Mouse (Mus musculus) embryo, embryonic 10 days (tissue): ENCODE measurements at regions not wholly inside any gene's neighbourhood (a gene's known extent, or its start where the extent isn't known, plus 50 kb on each side); places are given as distances from the start of the nearest gene placed in this dataset.

Source experiments
- DNase-seq: peaks from one replicate; pipeline ENCODE4 v3.0.0-alpha.2; 2015; ENCODE audit warnings: low spot score

DNA sequence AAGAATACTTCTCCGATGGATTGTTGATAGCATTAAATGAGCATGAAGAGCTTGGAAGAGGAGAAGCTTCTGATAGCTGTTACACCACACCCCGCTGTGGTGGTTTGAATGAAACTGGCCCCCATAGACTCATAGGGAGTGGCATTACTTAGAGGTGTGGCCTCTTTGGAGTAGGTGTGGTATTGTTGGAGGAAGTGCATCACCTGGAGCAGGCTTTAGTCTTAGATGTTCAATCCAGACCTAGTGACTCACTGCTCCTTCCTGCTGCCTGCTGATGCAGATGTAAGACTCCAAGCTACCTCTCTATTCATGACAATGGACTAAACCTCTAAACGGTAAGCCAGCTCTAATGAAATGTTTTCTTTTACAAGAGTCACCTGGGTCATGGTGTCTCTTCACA is 237.1 kb upstream of the Mpped2 start:
- DNase-seq = no peak

DNA sequence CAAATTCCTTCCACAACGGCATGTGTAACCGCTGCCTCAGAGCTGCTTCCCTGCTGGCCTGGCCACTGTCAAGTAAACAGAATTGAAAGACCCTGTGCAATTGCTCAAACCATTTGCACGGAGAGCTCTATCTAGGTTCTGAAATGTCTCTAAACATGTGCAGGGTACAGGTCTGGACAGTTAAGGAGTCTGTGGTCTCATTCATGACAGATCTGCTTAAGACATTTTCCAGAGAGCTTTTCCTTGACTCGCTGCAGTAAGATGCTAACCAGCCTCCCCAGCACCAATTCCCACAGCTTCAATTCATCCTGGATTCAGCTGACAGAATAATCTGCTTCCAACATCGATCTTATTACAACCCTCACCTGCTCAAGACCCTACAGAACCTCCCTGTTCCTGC is 235.1 kb upstream of the Mpped2 start:
- peak; percentile 33 for DNase-seq

DNA sequence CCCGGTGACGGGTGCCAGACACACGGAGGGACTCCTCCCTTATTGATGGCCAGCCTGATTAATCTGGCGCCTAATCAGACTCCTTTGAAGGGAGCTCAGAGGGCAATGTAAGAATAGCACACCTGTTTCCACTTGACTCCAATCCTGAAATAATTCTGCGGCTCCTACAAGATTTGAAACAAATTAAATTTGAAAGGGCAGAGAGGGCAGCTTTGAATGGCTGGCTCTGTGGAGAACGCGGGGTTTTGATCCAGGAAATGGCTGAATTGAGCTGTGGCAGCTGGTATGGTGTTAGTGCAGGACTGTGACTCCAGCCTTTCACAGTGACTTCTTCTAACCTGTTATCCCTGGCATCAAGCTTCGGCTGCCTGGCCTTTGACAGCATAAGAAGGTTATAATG is 232.0 kb upstream of the Mpped2 start:
- DNase-seq = peak; percentile 41

DNA sequence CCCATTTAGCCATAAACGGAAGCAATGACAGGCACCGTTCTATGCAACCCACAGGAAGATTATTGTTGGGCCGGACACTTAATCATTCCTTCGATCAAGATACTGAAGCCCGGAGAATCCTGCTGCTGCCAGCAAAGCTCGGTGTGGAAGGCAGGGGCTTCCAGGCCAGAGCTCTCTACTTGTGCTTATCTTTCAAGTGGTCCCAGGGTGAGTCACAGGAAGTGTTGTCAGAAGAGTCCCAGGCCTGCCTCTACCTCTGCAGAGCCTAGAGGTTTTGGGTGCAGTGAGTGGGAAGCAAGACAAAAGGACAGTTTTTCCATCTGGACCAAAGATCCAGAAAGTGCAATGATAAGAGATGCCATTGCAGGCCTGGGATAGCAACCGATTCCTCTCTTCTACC is 231.6 kb upstream of the Mpped2 start:
- no peak for DNase-seq

DNA sequence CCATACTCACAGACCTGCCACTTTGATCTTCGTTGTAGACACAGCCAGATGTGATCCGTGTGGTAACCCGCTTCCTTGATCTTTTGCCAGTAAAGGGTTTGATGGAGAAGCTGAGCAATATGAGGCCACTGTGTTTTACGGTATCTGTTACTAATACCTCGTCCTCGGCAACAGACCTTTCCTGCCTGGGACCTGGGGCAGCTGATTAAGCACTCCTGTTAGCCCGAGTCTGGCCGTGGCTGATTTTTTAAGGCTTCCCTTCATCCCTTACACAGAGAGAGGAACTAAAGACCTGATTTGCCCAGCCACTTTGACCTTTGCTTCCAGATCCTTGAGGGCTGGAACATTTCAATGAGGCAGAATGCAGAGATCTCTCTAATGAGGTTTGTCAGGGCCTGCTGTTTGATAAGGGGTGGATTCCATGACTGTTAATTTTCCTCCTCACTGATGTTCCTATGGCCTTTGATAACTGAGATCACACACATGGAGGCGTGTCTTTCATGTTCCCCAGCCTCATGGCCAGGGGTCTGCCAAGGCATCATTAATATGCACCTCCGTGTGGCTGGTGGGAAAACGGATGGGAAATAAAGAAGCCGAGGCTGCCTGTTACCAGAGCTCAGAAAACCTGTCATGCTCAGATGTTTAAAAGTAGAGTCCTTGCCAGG is 231.0 kb upstream of the Mpped2 start:
- DNase-seq = peak; percentile 41

DNA sequence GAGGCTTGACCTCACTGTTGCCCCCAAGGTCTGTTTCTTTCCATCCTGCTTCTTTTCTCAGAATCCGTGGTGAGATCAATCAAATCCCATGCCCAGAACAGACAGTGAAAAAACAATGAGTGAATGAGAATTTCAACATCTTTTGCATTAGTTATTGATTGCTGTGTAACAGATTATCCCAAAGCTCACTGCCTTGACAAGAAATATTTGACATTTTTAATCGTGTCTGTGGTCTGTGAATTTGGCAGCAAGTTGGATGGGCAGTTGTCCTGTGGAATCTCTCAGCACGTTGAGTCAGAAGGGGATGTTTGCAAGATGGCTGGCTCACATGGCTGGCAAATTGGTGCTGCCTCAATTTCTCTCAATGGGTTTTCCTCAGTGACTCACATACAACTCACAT is 228.0 kb upstream of the Mpped2 start:
- DNase-seq = no peak

DNA sequence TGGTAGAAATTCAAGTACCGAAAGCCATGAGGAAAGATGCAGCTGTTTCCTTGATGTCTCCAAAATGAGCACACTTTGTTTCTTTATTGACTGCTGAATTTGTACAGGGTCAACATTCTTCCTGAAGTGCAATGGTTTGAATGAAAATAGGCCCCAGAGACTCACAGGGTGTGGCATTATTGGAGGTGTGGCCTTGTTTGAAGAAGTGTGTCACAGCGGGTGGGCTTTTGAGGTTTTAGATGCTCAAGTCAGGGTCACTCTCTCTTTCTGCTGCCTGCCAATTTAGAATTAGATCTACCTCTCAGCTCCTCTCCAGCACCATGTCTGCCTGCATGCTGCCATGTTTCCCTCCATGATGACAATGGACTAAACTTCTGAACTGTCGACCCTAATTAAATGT is 227.2 kb upstream of the Mpped2 start:
- no peak for DNase-seq

DNA sequence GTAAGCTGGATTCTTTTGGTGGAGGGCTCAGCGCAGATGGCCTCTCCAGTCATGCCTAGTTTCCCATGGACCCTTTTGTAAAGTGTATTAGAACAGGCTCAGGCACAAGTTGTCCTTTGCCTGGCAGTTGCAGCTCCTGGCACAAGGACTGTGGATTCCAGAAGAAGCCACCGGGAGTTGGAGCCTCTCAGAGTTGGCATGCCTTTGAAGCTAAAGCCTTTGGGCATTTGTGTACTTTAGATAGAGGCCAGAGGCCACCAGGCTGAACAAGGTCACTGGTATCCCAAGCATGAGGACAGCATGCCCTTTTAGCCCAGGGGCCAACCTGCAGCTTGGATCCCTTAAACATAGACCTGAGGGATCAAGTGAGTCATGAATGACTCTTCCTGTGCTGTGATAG is 223.9 kb upstream of the Mpped2 start:
- DNase-seq = no peak

DNA sequence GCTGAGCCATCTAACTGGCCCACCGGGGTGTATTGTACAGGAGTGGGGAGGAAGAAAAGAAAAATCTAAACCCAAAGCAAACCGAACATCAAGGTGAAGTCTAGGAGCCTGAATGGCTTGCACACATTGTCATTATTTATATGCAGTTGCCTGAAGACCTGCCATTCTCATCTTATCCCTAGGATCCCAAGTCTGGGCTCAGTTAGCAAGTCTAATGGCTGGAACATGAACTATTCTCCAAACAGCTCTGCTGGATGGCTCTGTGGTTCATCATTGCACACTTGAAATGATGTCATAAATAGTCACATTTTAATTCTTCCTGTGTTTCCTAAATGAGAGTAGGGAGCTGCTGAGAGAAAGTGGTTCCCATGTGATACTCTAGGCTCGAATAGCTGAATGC is 219.6 kb upstream of the Mpped2 start:
- DNase-seq = no peak

DNA sequence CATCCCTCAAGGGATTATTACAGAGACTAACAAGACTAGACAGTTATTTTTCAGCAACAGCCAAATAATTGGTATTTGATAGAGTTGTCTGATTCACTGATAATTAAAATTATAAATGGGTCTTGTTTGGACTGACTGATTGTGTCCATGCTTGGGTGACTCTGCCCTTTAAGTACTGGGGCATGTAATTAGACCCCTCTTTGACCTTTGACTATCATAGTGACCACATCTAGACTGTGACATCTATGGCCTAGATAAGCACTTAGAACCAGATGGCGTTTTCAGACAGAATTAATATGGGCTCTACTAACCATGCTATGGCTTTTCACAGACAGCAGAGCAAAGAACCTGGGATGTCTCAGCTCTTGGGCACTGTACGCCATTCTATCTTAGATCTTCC is 215.1 kb upstream of the Mpped2 start:
- no peak for DNase-seq

DNA sequence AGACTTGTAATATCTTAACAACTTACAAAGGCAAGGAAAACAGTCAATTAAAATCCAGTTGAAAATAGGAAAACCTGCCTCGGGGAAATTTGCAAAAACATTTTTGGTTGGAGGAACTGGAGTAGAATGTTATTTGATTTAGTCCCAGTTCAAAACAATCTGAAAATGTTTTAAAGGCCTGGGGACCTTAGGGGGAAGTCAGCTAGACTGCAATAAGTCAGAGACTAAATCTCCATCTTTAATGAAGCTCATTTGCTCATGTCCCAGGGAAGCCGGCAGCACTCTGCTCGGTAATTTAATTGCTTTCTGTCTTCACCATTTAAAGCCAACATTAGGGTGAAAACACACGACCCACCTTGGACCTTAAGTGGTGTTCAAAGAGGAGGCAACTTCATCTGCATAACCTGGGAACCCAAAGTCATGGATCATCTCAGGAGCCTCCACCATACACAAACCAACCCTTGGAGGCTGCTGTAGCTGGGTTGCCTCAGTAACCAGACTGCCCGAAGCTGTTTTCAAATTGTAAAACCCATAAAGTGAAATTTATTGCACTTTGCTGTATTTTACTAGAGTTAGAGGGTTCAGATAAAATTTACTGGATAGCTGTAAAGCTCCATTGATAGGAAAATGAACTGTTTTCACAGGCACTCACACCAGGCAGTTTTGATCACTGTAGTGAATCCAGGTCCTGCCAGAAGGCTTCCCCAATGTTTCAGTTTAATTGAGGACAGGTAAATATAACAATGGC is 205.6 kb upstream of the Mpped2 start:
- no peak for DNase-seq

DNA sequence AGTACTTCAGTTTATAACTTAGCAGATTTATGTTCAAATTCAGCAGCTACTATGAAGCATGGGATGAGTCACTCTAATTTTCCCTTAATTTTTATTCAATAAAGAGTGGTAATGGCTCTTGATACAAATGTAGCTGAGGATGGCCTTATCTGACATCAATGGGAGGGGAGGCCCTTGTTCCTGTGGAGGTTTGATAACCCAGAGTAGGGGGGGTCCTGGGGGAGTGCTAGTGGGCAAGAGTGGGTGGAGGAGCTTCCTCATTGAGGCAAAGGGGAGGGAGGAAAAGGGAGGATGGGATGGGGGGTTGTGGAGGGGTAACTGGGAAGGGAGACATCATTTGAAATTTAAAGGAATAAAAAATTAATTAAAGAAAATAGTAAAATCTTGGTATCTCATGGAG is 194.3 kb upstream of the Mpped2 start:
- DNase-seq = no peak

DNA sequence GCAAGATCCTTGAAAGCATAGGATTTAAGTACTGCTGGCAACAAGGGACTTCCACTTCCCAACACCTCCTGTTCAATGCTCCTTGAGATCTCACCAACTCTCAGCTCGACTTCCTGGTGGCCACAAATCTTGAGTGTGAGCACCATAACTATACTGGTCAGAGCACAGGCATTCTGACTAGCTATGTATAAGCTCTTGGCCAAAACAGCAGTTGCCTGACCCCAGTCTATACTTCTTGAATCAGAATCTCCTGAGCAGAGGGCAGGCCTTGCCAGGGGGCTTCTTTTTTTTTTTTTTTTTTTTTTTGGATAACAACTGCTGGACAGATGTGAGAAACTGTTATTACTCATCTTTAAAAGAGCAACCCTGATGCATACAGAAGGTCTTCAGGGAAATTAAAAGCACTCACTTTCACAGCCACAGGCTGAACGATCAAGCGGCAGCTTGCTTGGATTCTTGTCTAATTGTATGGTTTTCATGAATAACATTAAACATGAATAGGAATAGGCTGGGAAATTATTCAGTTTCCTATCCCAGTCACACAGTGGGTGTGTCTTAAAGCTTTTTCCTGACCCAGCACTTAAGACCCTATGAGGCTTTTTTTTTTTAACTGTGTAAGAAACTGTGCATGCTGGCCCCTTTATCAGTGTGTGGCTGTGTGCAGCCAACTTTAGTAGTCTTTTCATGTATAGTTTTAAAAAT is 193.7 kb upstream of the Mpped2 start:
- no peak for DNase-seq

DNA sequence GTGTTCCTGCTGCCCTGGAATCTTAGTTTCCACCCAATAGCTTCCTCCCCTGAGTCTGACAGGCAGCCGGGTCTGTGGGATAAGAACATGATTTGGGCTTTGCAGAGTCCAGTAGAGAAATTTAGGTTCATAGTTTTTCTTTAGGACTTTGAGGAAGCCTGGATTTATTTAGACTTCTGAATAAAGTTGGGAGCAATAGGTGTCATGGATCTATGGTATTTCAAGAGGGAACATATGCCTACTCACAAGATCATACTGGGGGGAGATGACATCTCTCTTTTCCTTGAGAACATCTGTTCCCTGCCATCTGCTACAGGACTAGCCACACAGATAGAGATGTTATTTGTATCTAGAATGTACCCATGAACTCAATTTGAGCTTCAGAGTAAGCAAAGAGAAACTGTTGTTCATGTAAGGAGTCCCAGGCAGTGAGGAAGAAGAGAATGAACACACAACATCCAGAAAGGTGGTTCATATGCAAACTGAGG is 188.1 kb upstream of the Mpped2 start:
- DNase-seq = no peak

DNA sequence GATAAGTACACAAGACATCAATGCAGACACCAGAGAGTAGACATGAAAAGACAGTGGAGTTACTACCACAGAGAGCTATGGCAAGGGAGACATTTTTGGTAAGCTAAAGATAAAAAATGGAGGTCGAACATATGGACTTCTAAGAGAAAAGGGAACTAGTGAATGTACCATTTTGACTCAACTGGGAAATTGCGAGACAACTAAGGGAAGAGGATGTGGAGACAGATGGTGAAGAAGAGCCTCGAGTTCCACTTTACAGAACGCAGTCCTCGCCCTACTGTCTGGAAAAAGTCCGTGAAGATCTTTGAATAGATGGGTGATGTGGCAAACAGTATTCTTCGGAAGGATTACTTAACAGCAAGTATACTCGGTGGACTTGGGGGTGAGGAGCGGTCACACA is 181.2 kb upstream of the Mpped2 start:
- no peak for DNase-seq

DNA sequence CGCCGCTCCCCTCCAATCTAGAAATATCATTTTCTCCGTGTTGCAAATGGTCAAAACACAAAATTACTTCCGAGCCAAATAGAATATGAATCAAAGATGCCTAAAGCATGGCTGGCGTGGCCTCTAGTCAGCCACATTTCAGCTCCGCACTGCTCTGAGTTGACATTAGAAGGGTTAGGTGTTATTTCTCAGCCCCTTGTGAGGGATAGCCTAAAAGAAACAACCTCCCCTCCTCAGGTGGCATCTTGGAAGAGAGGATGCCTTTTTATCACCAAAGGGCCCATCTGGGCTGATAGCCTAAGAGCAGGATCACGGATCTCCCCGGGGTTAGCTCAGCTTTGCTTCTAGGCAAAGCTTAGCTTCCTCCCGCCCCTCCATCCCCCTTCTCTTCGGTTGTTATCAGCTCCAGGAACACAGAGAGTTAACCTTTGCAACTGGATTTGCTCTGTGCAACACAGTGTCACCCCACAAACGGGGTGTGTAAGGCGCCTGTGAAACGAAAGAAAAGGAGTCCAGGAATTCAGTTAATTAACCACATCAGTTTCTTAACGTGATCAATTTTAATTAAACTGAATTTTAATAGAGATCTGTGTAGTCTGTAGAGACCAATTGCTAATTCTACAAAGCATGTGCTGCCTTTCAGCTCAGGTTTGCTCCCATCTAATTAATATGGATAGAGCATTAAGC is 180.6 kb upstream of the Mpped2 start:
- DNase-seq = no peak

DNA sequence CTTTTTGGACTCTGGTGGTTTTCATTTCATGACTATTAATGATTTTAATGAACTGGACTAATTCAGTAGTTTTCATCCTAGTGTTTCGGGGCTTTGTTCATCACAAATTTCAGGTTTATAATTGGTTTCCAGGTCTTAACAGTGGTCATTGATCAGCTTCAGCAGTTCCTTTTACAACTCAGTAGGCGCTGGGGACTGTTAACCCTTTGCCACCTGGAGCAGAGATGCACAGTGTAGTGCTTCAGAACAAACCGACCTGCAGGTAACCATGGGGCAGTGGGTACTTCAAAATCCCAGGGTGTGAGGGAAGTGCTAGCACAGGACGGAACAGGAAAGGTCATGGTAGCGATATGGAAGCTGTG is 180.1 kb upstream of the Mpped2 start:
- DNase-seq = no peak

DNA sequence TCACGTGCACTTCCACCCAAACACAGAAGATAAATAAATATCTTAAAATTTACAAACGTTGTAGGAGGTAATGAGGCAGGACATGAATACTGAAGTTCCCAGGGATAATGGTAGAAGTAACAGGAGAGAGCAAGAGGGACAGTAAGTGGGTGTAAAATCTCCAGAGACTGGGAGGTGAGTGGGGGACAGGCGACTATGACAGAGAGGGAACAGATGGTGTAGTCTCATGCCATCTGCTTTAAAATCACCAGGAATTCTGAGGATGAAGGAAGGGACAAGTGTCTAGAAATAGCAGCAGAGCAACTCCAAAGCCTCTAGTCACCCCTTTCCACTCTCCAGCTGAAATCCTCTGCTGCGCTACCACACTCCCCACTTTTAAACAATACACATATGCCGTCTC is 175.8 kb upstream of the Mpped2 start:
- DNase-seq = no peak

DNA sequence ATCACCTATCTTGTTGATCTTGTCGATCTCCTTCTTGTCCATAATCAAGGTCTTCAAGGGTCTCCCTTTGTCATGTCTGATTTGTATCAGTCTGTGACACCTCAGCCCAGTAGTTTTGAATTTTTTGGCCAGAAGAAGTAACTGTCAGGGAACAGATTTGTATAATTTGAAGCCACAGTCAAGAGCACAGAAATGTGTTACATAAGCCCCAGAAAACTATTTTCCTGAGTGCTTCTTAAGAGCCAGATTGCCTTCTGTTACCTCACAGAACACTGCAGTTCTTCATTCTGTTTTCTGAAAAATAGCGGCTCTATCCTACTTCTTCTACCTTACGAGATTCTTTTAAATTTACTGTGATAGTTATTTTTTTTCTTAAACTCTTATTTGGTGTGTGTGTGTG is 170.1 kb upstream of the Mpped2 start:
- DNase-seq = no peak

DNA sequence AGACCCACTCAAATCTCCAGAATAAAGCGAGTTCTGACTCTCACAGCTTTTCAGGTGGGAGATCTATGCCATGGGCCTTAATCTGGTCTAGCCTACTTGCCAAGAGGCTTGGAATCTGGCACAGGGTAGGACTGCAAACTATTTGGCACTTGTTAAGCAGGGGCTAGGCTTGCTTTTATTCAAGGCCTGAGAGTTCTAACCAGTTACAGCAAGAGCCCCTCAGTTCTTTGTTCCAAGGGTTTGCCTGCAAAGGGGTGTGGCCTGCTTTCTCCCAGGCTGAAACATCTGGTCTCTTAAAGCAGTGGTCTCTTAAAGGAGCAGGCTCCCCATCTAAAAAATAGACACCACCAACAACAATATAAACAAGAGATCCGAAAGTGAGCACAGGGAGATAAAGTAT is 166.1 kb upstream of the Mpped2 start:
- DNase-seq = peak; percentile 70

DNA sequence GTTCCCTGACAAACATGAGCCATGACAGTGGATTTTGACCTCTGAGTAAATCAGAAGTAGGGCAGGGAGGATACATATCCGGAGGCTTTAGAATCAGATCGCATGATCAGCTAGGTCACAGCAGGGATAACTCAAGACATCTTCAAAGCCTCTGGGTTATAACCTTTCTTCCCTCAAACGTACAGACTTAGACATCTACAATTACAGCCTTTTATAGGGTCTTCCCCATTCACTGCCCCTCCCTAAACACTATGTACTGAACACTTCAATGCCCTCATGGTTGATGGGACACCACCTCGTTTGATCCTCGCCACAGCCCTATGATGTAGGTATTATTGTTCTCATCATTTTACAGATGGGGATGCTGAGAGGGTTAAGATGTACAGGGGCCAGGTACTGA is 163.8 kb upstream of the Mpped2 start:
- no peak for DNase-seq

DNA sequence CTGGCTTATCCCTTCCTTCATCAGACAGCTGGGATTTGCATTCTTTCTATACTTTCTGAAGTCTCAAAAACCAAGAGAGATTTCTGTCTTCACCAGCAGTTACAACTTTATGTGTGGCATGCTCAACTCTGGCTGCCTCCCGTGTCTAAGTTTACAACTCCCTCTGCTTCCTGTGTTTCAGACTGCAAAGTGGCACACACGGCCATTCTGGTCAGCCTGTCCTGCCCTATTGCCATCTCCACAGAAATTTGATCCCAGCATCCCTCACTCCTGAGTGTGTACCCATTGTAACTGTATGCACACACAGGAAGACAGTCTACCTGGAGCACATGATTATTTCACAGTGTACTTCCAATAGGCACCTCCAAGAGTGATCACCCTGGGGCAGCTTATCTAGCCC is 163.3 kb upstream of the Mpped2 start:
- no peak for DNase-seq

DNA sequence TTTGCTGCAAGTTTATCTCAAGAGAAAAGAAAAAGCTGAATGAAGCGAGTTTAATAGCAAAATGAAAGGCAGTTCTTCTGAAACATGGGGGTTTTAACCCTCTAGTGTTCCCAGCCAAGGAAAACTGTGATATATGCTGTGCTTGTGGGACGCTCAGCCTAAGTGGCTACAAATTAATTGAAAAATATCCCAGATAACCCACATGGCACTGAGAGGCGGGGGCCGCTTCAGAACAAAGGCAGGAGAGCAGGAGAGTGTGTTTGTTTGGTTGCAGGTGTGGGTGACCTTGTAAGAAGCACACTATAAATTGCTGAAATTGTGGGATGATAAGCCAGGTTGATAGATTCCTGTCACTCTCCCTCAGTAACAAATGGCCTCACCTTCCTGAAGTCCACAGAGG is 154.7 kb upstream of the Mpped2 start:
- DNase-seq = no peak
